Mouse (Mus musculus): ENCODE data around the gene Atp6ap2. TPM values are rescaled to one million over a fixed set of nuclear protein-coding genes. Genes with fewer than 3 reads are reported as not detected.
"Not testable (repeated sequence)": the region's sequence is repeated elsewhere in the genome, so short reads cannot be mapped to it uniquely, and the experiment has no call there.

The Atp6ap2 gene
- polyA plus RNA-seq, 1 experiment from 2014 or later = 80.7 TPM

DNA sequence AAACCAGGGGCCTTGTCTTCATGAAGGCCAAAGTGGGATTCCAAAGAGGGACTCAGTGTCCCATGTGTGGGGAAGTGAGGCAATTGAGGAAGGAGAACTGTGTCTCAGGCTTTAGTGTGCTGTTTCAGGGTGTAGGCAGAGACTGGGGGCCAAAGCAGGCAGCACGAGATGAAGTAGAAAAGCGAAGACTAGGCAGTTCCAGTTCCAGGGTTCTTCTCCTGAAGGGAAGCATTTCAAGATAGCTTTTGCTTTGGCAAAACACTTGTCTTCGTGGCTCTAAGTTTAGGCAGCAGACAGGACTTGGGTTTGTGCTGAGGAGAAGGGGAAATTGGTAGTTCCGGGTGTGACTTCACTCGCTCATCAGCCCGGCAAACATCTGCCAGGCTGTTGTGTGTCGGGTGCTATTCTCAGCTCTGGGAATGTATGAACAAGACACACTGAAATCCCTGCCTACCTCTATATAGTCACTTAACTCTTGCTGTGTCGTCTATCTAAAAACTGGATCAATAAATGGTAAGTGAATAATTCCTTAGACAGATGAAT is 3.9 kb downstream of the Atp6ap2 start:
- Histone ChIP-seq H3K4me1 (replicated peaks; ENCODE audit: control insufficient read depth, insufficient read depth, low read length) (no peaks in the 10 kb centered on the region; the same call in 1 of the 2 replicates), H3K9me3 (ENCODE audit: control insufficient read depth, low read length) (no peaks in the 10 kb centered on the region), H3K9ac (ENCODE audit: low read length) (no peak overlapping the region), H3K4me3 (ENCODE audit: low read depth, low read length) (no peak overlapping the region), H3K27ac (ENCODE audit: low read depth, low read length) (no peak overlapping the region), H3K36me3 (ENCODE audit: control insufficient read depth, insufficient read depth, low read length) (no peaks in the 10 kb centered on the region), H3K27me3 (ENCODE audit: control insufficient read depth, insufficient read depth, low read length) (no peaks in the 10 kb centered on the region), H3K4me2 (ENCODE audit: low read depth, low read length, severe bottlenecking) (no peak overlapping the region)
- WGBS = 89% methylated on average over 8 of the region's 8 CpGs
- no peak for ATAC-seq (replicated peaks; ENCODE audit: low FRiP score)
- DNase-seq (ENCODE audit: low spot score) = no peak

DNA sequence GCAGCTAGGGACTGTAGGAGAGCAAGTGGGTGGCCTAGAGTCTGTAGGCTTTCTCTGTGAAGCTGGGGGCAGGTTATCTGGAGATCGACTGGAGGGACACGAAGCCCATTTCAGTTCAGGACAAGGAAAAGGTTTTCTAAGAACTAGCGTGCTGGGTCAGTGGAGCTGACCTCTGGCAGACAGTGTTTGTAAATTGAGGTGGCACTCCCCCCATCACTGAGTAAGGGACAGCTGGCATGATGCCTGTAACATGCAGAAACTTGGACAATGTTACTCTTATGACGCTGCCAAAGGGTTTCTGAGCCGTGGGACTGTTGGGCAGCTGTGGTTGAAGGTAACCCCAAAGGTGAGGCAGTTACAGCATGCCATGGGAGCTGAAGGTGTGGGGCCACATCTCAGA is 4.4 kb downstream of the Atp6ap2 start:
- Histone ChIP-seq H3K4me1 (replicated peaks; ENCODE audit: control insufficient read depth, insufficient read depth, low read length) (no peaks in the 10 kb centered on the region; the same call in 1 of the 2 replicates), H3K27me3 (ENCODE audit: control insufficient read depth, insufficient read depth, low read length) (no peaks in the 10 kb centered on the region), H3K4me3 (ENCODE audit: low read depth, low read length) (no peak overlapping the region), H3K4me2 (ENCODE audit: low read depth, low read length, severe bottlenecking) (no peak overlapping the region), H3K27ac (ENCODE audit: low read depth, low read length) (no peak overlapping the region), H3K36me3 (ENCODE audit: control insufficient read depth, insufficient read depth, low read length) (no peaks in the 10 kb centered on the region), H3K9me3 (ENCODE audit: control insufficient read depth, low read length) (no peaks in the 10 kb centered on the region), H3K9ac (ENCODE audit: low read length) (no peak overlapping the region)
- ATAC-seq (replicated peaks; ENCODE audit: low FRiP score) = no peak
- WGBS = 78% methylated on average over 5 of the region's 5 CpGs
- no peak for DNase-seq (ENCODE audit: low spot score)

DNA sequence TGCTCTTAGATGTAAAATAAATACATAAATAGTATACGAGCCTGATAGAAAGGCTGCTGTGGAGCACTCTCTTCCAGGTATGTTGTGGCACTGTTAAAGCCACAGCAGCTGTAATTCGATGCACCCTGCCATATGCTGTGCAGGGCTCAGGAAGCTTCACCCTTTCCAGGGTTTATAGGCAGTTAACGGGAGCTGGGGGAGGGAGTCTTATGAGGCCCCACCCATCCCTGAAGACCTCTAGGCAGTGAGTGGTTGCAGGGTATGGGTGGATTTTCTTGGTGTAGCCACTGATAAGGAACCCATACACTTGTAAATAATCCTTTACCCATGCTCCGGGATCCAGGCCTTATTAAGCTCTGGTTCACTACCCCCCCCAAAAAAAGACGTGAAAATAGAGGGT is 6.2 kb downstream of the Atp6ap2 start:
- Histone ChIP-seq H3K4me1 (replicated peaks; ENCODE audit: control insufficient read depth, insufficient read depth, low read length) (no peaks in the 10 kb centered on the region), H3K36me3 (ENCODE audit: control insufficient read depth, insufficient read depth, low read length) (no peaks in the 10 kb centered on the region), H3K9me3 (ENCODE audit: control insufficient read depth, low read length) (no peaks in the 10 kb centered on the region), H3K27me3 (ENCODE audit: control insufficient read depth, insufficient read depth, low read length) (no peaks in the 10 kb centered on the region), H3K9ac (ENCODE audit: low read length) (no peak overlapping the region), H3K4me3 (ENCODE audit: low read depth, low read length) (no peak overlapping the region), H3K27ac (ENCODE audit: low read depth, low read length) (no peak overlapping the region), H3K4me2 (ENCODE audit: low read depth, low read length, severe bottlenecking) (no peak overlapping the region)
- DNase-seq (ENCODE audit: low spot score) = no peak
- ATAC-seq (replicated peaks; ENCODE audit: low FRiP score) = no peak
- 81% methylated on average over 5 of the region's 5 CpGs for WGBS

DNA sequence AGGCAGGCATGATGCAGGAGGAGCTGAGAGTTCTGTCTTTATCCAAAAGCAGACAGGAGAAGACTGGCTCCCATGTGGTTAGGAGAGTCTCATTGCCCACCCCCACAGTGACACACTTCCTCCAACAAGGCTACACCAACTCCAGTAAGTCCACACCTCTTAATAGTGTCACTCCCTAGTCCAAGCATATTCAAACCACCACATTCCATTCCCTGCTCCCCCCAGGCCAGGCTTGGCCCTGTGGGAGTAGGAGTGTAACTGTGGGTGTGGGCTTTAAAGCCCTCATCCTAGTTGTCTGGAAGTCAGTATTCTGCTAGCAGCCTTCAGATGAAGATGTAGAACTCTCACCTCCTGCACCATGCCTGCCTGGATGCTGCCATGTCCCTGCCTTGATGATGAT is 22.9 kb downstream of the Atp6ap2 start:
- H3K4me2 ChIP-seq (ENCODE audit: low read depth, low read length, severe bottlenecking); DNase-seq (ENCODE audit: low spot score); H3K9me3 ChIP-seq (ENCODE audit: control insufficient read depth, low read length); H3K36me3 ChIP-seq (ENCODE audit: control insufficient read depth, insufficient read depth, low read length); H3K9ac ChIP-seq (ENCODE audit: low read length); H3K4me3 ChIP-seq (ENCODE audit: low read depth, low read length); H3K27me3 ChIP-seq (ENCODE audit: control insufficient read depth, insufficient read depth, low read length); ATAC-seq (replicated peaks; ENCODE audit: low FRiP score); H3K4me1 ChIP-seq (replicated peaks; ENCODE audit: control insufficient read depth, insufficient read depth, low read length); H3K27ac ChIP-seq (ENCODE audit: low read depth, low read length): not testable (repeated sequence)

DNA sequence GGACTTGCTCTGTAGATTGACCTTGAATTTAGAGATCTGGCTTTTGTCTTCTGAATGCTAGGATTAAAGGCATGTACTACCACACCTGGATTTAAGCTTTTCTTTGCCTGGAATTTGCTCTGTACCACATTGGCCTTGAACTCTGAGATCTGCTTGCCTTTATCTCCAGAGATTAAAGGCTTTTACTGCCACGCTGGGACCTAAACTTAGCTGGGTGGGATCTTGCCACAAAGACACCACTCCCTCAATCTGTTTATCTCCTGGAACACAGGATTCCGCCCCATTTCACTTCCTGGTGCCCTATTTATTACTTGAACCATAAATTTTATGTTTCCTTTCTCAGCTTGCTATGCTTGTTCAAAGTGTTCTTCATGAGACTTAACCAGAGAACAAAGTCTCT is 23.6 kb downstream of the Atp6ap2 start:
- H3K9me3 ChIP-seq (ENCODE audit: control insufficient read depth, low read length) = no peaks in the 10 kb centered on the region
- H3K4me3 ChIP-seq (ENCODE audit: low read depth, low read length) = no peak overlapping the region
- ATAC-seq (replicated peaks; ENCODE audit: low FRiP score) (no peak), DNase-seq (ENCODE audit: low spot score) (no peak)
- H3K27ac ChIP-seq (ENCODE audit: low read depth, low read length) = no peak overlapping the region
- H3K4me2 ChIP-seq (ENCODE audit: low read depth, low read length, severe bottlenecking) = no peak overlapping the region
- WGBS = 83% methylated on average over 2 of the region's 2 CpGs
- H3K36me3 ChIP-seq (ENCODE audit: control insufficient read depth, insufficient read depth, low read length) = no peaks in the 10 kb centered on the region
- no peak overlapping the region for H3K9ac ChIP-seq (ENCODE audit: low read length)
- H3K27me3 ChIP-seq (ENCODE audit: control insufficient read depth, insufficient read depth, low read length) = no peaks in the 10 kb centered on the region
- no peaks in the 10 kb centered on the region for H3K4me1 ChIP-seq (replicated peaks; ENCODE audit: control insufficient read depth, insufficient read depth, low read length)

DNA sequence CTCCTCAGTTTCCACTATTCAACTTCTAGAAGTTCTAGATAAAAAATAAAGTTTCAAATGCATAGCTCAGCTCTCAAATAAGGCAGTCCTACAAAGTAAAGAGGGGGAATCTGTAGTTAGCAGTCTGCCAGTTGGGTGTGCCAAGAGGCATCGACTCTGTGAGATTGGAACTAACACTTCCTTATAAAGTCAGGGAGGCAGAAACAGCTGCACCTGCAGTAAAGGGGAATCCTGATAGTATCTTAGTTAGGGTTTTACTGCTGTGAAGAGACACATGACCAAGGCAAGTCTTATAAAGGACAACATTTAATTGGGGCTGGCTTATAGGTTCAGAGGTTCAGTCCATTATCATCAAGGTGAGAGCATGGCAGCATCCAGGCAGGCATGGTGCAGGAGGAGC is 24.8 kb downstream of the Atp6ap2 start:
- not testable (repeated sequence) for ATAC-seq (replicated peaks; ENCODE audit: low FRiP score)
- WGBS = 92% methylated on average over 1 of the region's 1 CpGs

DNA sequence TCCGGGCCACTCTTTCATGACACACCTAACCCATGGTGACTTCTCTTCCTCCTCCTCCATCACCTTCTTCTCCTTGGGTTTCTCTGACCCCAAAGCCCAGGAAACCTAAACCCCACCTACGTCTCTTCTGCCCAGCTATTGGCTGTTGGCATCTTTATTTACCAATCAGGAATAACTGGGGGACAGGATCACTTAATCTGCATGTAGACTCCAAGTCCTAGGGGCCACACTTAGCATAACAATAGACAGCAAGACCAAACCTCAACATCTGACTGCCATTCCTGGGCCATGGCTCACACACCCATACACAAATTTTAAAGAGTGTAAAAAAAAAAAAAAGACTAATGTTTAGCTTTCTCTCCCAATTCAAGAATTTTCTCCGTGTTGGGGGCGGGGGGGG is 37.5 kb downstream of the Atp6ap2 start:
- no peak overlapping the region for H3K4me2 ChIP-seq (ENCODE audit: low read depth, low read length, severe bottlenecking)
- WGBS = 72% methylated on average over 4 of the region's 4 CpGs
- H3K27me3 ChIP-seq (ENCODE audit: control insufficient read depth, insufficient read depth, low read length) = no peaks in the 10 kb centered on the region

More for the DNA sequence above, 24.8 kb downstream of the Atp6ap2 start:
- H3K4me3 ChIP-seq (ENCODE audit: low read depth, low read length); H3K4me1 ChIP-seq (replicated peaks; ENCODE audit: control insufficient read depth, insufficient read depth, low read length); H3K9me3 ChIP-seq (ENCODE audit: control insufficient read depth, low read length); H3K36me3 ChIP-seq (ENCODE audit: control insufficient read depth, insufficient read depth, low read length); H3K27ac ChIP-seq (ENCODE audit: low read depth, low read length); DNase-seq (ENCODE audit: low spot score); H3K4me2 ChIP-seq (ENCODE audit: low read depth, low read length, severe bottlenecking); H3K9ac ChIP-seq (ENCODE audit: low read length); H3K27me3 ChIP-seq (ENCODE audit: control insufficient read depth, insufficient read depth, low read length): not testable (repeated sequence)

DNA sequence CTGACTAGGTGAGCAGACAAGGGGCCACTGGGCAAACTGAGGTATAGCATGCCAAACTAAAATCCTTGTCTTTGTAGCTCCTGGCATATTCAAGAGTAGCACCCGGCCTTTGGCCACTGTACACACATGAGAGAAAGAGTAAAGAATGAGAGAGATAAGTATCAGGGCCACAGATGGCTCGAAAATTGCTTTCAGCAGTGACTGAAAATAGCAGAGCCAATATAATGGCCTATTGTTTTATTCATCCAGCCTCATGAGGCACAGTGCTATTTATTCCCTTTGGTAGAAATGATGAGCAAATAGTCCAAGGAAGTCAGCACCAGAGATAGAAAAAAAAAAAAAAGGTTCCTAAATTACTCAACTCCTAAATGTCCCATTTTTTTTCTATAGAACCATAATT is 57.4 kb downstream of the Atp6ap2 start:
- WGBS = 47% methylated on average over 2 of the region's 2 CpGs
- ATAC-seq (replicated peaks; ENCODE audit: low FRiP score) = no peak

More for the DNA sequence above, 37.5 kb downstream of the Atp6ap2 start:
- Histone ChIP-seq H3K36me3 (ENCODE audit: control insufficient read depth, insufficient read depth, low read length) (no peaks in the 10 kb centered on the region), H3K9ac (ENCODE audit: low read length) (no peak overlapping the region), H3K4me3 (ENCODE audit: low read depth, low read length) (no peak overlapping the region), H3K4me1 (replicated peaks; ENCODE audit: control insufficient read depth, insufficient read depth, low read length) (no peaks in the 10 kb centered on the region), H3K9me3 (ENCODE audit: control insufficient read depth, low read length) (no peaks in the 10 kb centered on the region), H3K27ac (ENCODE audit: low read depth, low read length) (no peak overlapping the region)
- DNase-seq (ENCODE audit: low spot score) (no peak), ATAC-seq (replicated peaks; ENCODE audit: low FRiP score) (no peak)

DNA sequence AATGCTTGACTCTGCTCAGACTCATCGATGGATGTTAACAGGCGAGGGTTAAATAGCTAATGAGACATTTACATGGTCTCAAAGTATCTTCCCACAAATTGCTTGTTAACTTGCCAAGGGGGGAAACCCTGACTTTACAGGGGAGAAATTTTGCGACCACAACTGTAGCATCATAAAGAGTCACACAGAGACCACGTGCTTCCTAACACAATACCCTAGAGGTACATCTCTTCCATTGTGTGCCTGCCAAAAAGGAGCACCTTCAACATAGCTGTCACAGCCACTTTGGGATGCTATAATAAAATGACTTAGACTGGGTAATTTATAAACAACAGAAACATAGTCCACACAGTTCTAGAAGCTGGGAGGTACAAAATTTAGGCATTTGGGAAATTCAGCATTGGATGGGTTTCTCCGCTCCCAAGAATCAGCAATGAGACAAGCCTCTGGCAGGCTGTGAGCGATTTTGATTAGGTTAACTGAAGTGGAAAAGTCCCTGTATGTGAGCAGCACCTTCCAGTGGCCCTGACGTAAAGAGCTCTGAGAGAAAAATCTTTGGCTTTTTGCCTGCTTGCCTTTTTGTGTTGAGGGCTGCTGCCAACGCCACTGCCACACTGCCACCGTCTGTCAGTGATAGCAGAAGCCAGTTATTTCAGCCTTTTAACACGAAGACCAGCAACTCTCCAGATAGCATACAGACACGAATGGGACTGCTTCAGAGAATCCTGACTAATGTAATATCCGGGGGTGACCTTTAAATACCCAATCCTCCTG is 58.1 kb downstream of the Atp6ap2 start:
- no peak overlapping the region for H3K9ac ChIP-seq (ENCODE audit: low read length)
- no peak for DNase-seq (ENCODE audit: low spot score)
- no peak for ATAC-seq (replicated peaks; ENCODE audit: low FRiP score)
- H3K27me3 ChIP-seq (ENCODE audit: control insufficient read depth, insufficient read depth, low read length) = no peaks in the 10 kb centered on the region
- no peaks in the 10 kb centered on the region for H3K4me1 ChIP-seq (replicated peaks; ENCODE audit: control insufficient read depth, insufficient read depth, low read length)
- 61% methylated on average over 12 of the region's 12 CpGs for WGBS
- H3K4me3 ChIP-seq (ENCODE audit: low read depth, low read length) = no peak overlapping the region
- no peaks in the 10 kb centered on the region for H3K9me3 ChIP-seq (ENCODE audit: control insufficient read depth, low read length)
- H3K27ac ChIP-seq (ENCODE audit: low read depth, low read length) = no peak overlapping the region
- H3K36me3 ChIP-seq (ENCODE audit: control insufficient read depth, insufficient read depth, low read length) = no peaks in the 10 kb centered on the region
- no peak overlapping the region for H3K4me2 ChIP-seq (ENCODE audit: low read depth, low read length, severe bottlenecking)

More for the DNA sequence above, 57.4 kb downstream of the Atp6ap2 start:
- no peak overlapping the region for H3K9ac ChIP-seq (ENCODE audit: low read length)
- DNase-seq (ENCODE audit: low spot score) = no peak
- no peaks in the 10 kb centered on the region for H3K27me3 ChIP-seq (ENCODE audit: control insufficient read depth, insufficient read depth, low read length)
- H3K4me2 ChIP-seq (ENCODE audit: low read depth, low read length, severe bottlenecking) = no peak overlapping the region
- H3K9me3 ChIP-seq (ENCODE audit: control insufficient read depth, low read length) = no peaks in the 10 kb centered on the region
- H3K4me1 ChIP-seq (replicated peaks; ENCODE audit: control insufficient read depth, insufficient read depth, low read length) = no peaks in the 10 kb centered on the region
- no peak overlapping the region for H3K27ac ChIP-seq (ENCODE audit: low read depth, low read length)
- no peak overlapping the region for H3K4me3 ChIP-seq (ENCODE audit: low read depth, low read length)
- H3K36me3 ChIP-seq (ENCODE audit: control insufficient read depth, insufficient read depth, low read length) = no peaks in the 10 kb centered on the region
